Mouse (Mus musculus): ENCODE data around the gene Wdr63.

GRCm38 (mm10) chr3:145995489-145995888 lies 112.4 kb downstream of the Wdr63 start:
- TF ChIP-seq CTCF (IDR thresholded peaks at IDR 0.05; ENCODE audit: borderline replicate concordance, extremely low read depth, insufficient read depth, insufficient read length): no peak
- TF ChIP-seq POLR2A (IDR thresholded peaks at IDR 0.05; ENCODE audit: borderline replicate concordance, extremely low read depth, insufficient read depth, insufficient read length, poor library complexity, severe bottlenecking): no peak
